Mouse (Mus musculus) inflammation-experienced regulatory T-cells, adult 6 months (primary cell): ENCODE data around the gene Hivep2. TPM values are rescaled to one million over a fixed set of nuclear protein-coding genes. Genes with fewer than 3 reads are reported as not detected.
A peak's percentile ranks its signal among the peaks of the same experiment; 100 is the strongest.

Experiments used
- ATAC-seq: one replicate; pipeline ENCODE4 v1.8.0; 2017
- polyA plus RNA-seq, 3 experiments: library from polyadenylated mRNA; unstranded; fragments of 100-300 nt; shearing (Covaris generic); gene quantifications; one replicate each; pipeline ENCODE4 v1.2.1; 2017

The Hivep2 gene
- polyA plus RNA-seq, 3 experiments from 2014 or later, result 19.4 to 32.6 (median 24.8) TPM

DNA sequence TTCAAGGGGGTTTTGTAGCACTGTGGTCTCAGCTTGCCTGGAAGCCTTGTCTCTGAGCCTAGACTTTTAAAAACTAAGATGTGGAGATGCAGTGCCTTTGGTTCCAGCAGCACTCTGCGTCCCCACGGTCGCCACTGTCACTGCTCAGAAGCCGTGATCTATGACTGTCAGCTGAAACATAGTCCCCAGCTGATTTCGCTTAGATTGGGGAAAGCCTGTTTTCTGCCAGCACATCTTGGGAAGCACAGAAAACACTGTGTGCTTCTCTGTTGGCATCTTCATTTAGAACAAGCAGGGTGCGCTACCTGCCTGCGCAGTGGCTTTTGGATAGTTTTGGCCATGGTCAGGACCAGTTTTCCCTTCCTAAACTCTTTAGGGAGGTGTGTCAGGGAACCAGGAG is 59.1 kb downstream of the Hivep2 start:
- no peak for ATAC-seq

DNA sequence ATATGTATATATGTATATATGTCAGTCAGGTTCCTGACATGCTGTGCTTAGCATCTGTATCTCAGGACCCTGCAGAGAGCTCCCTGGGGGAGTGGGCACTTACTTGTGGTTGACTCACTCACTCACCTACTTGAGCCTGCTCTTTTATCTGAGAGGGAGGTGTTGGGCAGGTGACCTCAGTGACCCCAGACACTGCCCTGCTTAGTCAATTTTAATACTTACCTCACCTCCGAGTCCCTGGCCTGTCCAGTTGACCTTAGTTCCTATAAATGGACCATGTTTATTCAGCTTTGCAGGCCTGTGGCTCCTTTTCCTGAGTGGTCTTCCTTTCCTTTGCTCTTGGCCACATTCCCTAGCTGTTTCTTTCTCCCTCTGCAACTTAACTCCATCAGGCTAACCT is 61.9 kb downstream of the Hivep2 start:
- no peak for ATAC-seq

DNA sequence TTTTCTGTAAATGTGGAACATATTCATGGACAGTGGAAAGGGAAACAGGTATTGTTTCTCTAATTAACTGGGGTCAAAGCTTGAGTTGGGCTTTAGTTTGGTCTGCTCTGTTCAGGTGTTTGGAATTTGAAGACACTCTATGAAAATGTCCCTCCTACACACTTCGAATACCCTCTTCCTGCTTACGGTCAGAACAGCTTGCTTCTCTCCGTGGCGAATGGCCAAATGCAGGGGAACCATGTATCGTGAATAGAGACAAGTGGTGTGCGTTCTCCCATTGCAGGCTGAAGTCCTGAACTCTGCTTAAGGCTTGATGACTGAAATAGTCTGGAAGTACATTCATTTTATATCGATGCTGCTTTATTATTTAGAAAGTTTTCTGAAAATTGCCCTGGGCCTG is 63.1 kb downstream of the Hivep2 start:
- ATAC-seq, result peak; percentile 30

DNA sequence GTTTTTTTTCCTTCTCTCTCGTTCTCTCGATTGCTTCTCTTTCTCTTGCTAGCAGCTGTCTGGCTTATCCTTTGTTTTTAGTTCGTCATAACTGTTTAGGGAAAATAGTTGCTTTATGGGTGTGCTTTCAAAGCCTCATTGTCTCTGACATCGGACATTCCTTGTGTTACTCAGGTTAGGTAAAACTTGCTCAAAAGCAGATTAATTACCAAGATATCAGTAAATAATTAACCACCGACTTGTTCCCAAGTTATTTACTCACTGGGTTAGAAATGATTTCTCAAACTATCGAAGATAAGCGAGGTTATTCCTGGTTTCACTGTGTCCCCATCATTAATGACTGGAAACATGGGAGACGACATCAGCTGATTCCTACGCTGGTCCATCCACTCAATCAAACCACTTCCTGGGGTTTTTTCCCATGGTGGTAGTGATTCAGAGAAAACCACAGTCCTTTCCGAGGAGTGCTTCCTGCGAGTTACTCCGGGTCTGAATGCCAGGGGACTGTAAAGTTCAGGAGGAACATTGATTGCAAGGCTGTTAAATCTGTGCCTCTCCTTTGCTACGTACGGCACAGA is 64.7 kb downstream of the Hivep2 start:
- peak; percentile 6 for ATAC-seq

DNA sequence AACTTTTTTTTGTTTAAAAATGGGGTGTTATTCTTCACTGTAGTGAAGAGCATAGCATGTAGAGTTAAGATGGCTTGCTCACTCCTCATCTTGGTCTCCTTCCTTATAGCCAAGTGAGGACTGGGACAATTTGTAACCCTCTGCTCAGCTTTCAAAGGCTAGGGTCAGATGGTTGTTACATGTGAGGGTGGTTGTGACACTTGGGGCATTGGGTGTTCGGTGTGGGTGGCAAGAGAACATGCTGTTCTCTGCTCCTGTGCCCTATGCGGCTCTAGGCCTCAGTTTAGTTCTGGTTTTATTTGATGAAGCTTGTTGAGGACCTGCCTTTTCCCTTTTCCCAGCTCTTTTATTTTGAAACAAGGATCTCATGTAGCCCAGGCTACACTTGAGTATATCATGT is 66.7 kb downstream of the Hivep2 start:
- no peak for ATAC-seq

DNA sequence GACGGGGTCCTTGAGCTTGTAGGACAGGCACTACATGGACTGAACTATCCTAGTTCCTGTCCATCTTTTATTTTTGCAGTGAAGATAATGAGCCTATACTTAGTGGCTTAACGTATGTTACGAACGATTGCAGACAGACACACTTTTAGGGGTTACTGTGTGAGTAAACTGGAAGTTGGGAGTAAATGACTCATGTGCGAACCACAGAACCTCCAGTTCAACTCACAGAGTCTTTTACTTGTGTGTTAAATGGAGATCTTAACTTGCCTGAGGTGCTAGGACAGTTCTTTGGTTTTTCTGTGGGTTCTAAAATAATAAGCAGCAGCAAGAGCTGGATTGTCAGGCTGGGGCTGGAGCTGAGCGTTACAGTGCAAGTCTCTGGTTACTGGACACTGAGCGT is 68.2 kb downstream of the Hivep2 start:
- peak; percentile 41 for ATAC-seq

DNA sequence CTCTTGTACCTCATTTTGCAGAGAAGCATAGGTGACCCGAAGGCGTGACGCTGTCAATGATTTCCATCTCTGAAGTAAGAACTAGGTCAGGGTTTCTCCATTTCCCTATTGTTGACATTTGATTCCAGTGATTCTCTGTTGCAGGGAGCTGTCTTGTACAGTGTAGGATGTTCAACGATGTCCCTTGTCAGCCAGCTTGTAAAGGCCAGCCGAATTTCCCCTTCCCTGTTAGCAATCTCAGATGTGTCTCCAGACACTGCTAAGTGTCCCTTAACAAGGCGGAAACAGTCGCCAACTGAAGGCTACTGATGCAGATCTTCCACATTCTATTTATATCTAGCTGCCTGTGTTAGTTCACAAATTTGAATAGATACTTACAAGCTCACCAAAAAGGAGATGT is 68.9 kb downstream of the Hivep2 start:
- ATAC-seq, result peak; percentile 32

DNA sequence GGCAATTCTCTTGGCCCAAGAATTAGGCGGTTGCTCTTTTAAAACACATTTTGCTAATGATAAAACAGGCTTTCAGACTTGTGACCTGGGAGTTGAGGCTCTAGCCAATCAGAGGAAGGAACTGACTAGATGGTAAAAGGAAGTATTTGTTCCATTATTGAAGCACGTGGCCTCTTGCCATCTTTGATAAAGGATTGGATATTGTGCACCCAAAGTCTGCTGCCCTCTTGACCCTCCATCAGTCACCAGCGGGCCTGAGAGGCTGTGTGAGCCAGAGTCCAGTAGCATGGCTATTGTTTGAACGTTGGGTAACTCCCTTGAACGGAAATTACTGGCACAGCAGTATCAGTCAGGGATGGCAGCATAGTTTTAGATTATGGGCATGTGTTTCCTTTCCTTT is 69.7 kb downstream of the Hivep2 start:
- no peak for ATAC-seq

DNA sequence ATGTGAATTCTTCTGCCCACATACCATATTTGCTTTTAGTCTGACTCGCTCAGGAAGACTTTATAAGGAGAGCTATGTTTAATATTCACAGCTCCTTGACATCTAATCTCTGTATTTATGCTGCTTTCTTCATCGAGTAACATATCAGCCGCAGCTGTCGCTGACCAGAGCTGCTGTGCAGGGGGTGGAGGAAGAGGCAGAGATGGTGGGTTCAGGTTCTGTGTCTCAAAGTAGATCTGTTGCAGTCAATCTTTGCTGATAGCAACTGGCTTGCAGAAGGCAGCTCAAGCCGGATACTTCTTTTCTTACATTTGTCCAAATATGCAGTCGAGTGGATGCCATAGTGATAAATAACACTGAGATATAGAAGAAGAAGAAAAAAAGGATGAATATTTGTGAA is 70.6 kb downstream of the Hivep2 start:
- ATAC-seq, result no peak

DNA sequence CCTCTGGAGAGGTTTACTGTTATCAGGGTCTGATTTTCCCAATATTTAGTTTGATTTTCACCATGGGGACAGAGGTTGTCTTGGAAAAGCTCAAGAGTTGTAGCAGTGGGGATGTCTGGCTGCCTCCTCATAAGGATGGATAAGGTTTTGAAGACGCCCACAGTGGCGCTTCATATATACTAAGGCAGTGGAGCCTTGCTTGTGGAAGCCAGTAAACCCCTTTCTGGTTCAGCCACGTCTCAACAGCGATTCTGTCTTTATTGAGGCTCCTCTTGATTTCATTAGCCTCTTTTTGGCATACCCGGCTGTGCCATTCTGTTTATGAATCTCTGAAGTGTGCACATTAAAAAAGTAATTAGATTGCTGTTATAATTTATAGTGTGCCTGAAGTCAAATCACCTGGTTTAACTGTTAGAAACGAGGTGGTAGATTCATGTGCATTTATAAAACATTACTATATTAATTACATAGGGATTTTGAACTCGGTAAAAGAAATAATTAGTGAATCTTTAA is 72.2 kb downstream of the Hivep2 start:
- ATAC-seq, result no peak

DNA sequence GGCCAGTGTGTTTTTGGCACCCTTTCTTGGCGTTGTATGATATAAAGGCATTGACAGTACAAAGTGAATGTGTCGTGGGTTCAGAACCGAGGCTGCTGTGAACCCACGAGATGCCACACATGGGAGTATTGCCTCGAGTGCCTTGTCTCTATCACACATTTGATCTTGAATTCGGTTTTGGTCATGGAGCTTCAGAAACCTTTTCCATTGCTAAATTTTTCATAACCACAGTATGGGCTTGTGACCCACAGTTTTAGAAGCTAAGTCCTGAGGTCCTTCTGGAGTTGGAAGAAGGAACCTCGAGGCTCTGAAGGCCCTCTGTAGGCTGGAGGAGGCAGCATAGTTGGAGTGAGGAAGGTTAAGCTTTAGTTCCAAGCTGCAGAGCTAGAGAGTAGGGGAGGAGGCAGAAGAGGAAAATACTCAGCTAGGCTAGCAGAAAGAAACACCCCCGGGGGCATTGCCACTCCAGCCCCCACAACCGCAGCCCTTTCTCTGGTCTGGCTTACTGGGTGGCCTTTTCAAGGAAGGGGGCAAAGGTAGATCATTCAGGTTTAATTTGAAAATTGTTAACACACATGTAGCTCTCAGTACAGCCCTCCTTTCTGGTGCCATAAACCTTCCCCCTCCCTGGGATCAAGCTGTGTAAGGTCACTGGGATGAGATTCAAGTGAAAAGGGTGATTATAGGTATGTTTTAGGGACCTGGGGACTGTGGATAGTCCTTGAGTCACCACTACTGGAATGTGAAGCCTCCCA is 75.0 kb downstream of the Hivep2 start:
- no peak for ATAC-seq

DNA sequence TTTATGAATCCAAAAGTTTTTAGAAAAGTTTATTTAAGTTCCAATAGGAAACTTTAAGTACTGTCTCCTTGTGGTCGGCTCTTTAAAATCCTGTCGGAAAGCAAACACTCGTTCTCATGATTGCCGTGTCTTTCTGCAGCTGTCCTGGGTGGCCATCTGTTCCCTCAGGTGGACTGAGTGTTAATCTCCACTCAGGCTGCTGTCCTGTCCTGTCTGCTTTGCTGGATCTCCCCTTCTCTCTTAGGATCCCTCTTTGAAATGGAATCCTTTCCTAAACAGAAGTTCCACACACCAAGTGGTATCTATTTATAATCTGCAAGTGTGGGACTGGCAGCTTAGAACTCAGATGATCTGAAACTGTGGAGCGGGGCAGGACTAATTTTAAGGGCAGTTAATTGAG is 75.7 kb downstream of the Hivep2 start:
- ATAC-seq, result no peak

DNA sequence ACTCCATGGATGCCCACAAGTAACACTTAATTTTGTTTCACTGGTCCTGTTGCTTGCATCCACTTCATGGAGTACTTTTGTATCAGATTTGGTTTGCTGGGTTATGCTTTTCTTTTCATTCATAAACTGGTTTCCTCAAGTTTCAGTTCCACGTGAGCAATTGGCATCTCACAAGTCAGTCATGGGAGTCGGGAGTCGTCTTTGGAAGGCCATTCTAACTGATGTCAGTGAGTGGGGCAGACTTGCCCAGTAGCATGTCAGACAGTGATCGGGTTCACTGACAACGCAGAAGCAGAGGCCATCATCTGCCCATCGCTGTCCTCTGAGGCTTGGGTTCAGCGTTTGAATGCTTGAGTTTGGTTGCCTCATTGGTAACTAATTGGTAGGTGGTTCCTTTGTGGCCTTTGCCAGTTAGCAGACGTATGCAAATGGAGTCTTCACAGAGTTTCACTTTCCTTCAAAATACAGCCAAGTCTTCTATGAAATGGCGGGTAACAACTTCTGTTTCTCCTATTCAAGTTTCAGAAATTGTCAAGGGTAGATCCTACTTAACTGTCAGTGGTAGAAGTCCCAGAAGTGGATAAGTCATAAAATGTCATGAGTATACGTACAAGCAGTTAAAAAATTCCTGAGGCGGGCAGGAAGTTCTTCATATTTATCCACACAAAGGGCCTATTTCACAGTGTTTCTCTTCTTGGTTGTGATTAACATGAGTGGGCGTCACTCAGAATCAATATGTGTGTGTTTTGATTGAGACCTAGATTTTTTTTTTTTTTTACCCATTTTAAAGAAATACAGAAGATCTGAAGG is 76.9 kb downstream of the Hivep2 start:
- peak; percentile 32 for ATAC-seq

DNA sequence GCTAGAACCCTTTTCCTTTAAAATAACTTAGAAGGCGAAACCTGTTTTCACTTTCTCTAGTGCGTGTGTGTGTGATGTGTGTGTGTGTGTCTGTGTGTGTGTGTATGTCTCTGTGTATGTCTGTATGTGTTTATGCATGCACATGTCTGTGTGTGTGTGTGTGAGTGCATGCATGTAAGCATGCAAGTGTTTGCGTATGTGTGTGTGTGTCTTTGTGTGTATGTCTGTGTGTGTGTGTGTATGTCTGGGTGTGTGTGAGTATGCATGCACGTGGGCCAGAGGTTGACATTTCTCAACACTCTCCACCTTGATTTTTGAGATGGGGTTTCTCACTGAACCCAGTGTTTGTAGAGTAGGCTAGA is 77.5 kb downstream of the Hivep2 start:
- ATAC-seq, result peak; percentile 0

DNA sequence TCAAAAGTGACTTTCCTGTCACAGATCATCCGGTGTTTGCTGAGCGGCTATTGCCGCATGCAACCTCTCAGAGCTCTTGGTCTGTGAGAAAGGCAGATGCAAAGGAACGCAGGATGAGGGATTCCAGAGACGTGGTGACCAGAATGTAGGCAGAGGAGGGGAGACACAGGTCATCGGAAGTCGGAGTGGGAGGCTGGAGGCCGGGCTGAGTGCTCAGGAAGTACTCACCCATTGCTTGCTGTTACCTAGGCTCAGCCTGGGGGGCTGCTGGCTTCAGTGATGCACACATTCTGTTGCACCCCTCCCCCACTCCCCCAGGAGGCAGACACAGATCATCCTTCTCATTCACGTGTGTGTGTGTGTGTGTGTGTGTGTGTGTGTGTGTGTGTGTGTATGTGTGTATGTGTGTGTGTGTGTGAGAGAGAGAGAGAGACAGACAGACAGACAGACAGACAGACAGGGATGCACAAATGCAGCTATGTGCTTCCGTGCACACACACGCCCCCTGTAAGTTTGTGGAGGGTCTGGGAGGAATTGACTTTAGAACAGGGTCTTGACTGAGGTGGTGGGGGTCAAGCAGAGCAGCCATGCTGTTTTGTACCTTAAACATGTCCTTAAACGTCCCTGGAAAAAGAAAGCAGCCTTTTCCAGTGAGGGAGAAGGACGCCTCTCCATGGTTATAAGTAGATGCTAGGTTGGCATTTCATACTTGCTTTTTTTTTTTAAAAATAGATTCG is 78.3 kb downstream of the Hivep2 start:
- peak; percentile 9 for ATAC-seq

DNA sequence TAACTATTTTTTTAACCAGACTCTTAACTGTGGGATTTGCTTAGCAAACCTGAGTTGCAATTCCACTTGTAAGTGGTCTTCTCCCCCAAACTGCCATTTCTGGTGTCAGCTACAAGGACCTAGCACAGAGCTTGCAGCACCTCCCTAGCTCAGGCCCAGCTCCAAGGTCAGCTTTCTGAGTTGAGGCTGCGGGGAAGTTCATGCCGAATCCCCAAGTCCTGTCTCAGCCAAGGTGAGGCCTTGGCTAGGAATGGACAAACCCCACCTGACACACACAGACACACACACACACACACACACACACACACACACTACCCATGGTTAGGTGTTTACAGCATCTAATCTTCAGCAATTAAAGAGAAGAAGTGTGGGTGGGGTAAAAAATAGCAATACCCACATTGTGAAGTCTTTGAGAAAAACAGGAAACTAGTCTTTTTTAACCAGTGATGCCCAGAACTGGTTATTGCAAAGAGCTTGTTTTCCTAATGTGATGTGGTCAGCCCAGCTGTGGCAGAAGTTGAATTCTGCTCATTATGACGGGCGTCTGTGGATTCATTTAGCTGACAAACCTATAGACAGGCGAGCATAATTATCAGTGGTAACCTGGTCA is 79.0 kb downstream of the Hivep2 start:
- ATAC-seq, result peak; percentile 19

DNA sequence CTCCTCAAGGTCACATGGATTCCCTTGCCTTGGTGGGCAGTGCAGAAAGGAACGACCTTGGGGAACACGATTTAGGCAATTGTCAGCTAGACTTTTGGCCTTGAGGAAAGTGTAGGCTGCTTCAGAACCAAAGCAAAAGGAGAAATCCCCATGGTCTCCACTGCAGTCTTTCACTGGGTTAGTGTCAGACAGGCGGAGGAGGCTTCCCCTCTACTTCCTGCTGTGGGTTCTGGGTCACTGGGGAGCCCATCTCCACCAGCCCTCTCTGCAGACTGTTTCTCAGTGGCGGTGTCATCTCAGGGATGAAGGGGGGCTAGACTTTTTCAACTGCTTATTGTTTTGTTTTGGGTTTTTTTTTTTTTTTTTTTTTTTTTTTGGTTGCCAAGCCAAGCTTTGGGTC is 79.9 kb downstream of the Hivep2 start:
- peak; percentile 50 for ATAC-seq

DNA sequence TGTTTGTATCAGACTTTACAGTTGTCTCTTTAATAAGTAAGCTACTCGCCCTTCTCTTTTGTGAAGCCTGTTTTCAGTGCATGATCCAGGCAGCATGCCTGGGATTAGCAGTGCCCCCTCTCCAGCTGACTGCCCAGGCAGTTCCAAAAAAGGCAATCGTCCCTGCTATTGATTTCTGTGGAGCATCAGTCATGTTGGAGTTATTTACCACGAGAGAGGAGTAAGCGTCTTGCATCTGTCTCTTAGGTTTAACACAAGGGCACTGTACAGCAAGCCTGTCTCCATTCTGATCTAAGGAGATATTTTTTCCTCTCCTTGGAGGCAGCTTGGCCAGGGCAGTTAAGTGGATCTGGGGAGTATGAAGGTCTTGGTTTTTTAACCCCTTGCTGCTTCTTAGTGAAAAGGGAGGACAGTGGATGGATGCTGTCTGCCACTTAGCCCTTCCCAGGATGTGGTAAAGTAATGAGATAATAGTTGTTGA is 80.3 kb downstream of the Hivep2 start:
- ATAC-seq, result peak; percentile 39

DNA sequence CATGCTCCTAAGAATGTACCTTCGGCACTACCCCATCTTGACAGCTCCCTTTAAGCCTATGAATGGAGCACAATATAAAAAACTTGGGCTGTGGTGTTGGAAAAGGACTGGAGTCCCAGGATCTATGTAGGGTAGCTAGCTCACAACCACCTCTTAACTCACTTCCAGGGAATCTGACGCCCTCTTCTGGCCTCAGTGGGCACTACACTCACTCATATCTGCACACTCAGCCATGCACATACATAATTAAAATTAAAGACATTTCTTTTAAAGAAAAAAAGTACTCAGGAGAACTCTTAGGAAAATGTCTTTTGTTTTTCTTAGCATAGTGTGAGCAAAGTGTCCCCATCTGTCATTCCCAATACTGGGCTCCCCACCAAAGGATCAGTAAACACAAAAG is 81.1 kb downstream of the Hivep2 start:
- ATAC-seq, result no peak

DNA sequence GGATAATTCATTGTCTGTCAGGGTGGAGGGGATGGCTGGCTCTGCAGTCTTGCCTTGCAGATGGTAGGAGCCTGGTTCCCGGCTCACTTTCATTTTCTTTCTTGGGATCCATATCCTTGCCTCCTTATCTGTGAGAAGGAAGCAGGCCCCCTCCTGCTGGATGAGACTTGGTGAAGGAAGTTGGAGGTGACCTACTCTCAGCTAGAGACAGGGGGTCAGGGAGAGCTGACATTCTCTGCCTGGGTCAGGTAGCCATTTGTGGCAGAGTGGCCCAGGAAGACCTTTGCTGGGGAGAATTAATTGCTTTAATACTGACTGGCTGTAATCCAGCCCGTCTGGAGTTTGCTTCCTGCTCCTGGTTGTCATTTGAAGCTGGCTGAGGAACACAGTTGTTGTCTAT is 81.8 kb downstream of the Hivep2 start:
- no peak for ATAC-seq

DNA sequence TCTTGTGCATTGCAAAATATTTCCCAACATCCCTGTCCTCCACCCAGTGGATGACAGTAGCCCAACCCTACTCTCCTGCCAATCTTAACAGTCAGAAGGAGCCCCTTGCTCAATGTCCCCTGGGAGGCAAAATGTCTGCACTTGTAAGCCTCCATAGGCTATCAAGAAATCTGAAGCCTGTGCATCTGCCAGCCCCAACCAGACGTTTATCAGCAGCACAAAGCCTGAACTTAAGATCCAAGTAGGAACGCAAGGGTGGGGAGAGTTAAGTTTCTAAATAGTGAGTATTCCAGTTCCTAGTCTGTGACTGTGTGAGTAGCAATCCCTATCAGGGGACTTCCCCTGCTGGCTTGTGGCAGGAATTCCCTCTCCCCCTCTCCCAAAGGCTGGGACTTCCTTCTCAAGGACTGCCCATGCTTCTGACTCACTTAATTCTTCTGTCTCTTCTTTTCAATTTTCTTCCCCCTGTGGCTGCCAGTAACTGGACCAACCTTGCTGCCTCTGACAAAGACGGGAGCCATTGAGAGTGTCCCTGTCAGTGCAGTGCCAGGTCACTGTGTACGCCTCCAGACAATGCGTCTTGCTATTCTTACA is 82.5 kb downstream of the Hivep2 start:
- no peak for ATAC-seq

DNA sequence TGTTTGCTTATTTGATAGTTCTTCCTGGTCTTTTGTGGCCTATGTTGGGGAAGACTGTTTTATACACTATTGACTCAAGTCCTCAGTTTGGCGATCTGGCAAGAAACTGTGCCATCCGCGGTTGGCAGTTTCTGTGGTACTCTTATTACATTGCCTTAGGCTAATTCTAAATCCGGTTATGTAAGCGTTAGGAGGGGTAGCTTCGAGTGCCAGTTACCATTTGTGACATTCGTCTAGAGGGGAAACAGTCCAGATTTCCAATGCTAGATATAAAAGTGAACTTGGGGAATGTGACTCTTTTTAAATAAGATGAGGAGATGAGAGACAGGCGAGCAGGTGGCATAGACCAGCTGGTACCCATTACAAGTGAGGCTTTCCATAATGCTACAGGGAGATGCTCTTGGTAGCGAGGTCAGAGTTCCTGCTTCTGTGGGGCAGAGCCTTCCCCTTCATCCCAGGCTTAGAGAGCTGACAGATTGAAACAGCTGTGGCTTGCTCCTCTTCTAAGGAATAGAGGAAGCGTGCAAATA is 83.1 kb downstream of the Hivep2 start:
- no peak for ATAC-seq
